Mouse (Mus musculus) cerebellum, adult 11 months (tissue): Measurements from ENCODE around the gene Vsig2.

Source experiments
- DNase-seq: peaks from one replicate; pipeline ENCODE4 v3.0.0; 2022

Vsig2 gene

GRCm38 (mm10) chr9:37567892-37568604 is 29.0 kb downstream of the Vsig2 start:
- no peak for DNase-seq

- DNase-seq: no peak
Observed at GRCm38 (mm10) chr9:37568605-37569214, 29.7 kb downstream of the Vsig2 start.

- DNase-seq: no peak
Observed at GRCm38 (mm10) chr9:37569231-37569835, 30.3 kb downstream of the Vsig2 start.

- no peak for DNase-seq
Observed at GRCm38 (mm10) chr9:37572204-37572876, 33.3 kb downstream of the Vsig2 start.

GRCm38 (mm10) chr9:37576436-37576930 is 37.4 kb downstream of the Vsig2 start:
- no peak for DNase-seq

- DNase-seq: no peak
Observed at GRCm38 (mm10) chr9:37583594-37583993, 44.5 kb downstream of the Vsig2 start.

- DNase-seq: no peak
Observed at GRCm38 (mm10) chr9:37586718-37587117, 47.7 kb downstream of the Vsig2 start.

- no peak for DNase-seq
Observed at GRCm38 (mm10) chr9:37590381-37590780, 51.3 kb downstream of the Vsig2 start.

GRCm38 (mm10) chr9:37592025-37592424 is 53.0 kb downstream of the Vsig2 start:
- DNase-seq: no peak

- DNase-seq: no peak
Observed at GRCm38 (mm10) chr9:37592633-37593032, 53.6 kb downstream of the Vsig2 start.

- DNase-seq: no peak
Observed at GRCm38 (mm10) chr9:37593690-37594089, 54.6 kb downstream of the Vsig2 start.
